Mouse (Mus musculus) cerebellum, postnatal 10 days (tissue): ENCODE measurements at regions not wholly inside any gene's neighbourhood (a gene's known extent, or its start where the extent isn't known, plus 50 kb on each side); places are given as distances from the start of the nearest gene placed in this dataset.

ENCODE experiments used
- DNase-seq, 2 experiments: peaks; one replicate each; pipeline ENCODE4 v3.0.0; 2021; ENCODE audit warnings: mixed read lengths in 2 of 2

GRCm38 (mm10) chr13:101555371-101555874, 212.6 kb downstream of the Pik3r1 start:
- no peak for DNase-seq

- no peak for DNase-seq
These were observed 214.9 kb downstream of the Pik3r1 start for GRCm38 (mm10) chr13:101553131-101553549.

GRCm38 (mm10) chr13:101552451-101552850, 215.6 kb downstream of the Pik3r1 start:
- DNase-seq, result no peak

- DNase-seq, result peak; percentile 55 to 62
These were observed 216.9 kb downstream of the Pik3r1 start for GRCm38 (mm10) chr13:101551068-101551467.

- DNase-seq, result peak; percentile 64 to 72
These were observed 217.5 kb downstream of the Pik3r1 start for GRCm38 (mm10) chr13:101550526-101550925.

- DNase-seq, result peak; percentile 28 to 29
These were observed 220.1 kb downstream of the Pik3r1 start for GRCm38 (mm10) chr13:101547887-101548286.

GRCm38 (mm10) chr13:101547365-101547764, 220.7 kb downstream of the Pik3r1 start:
- no peak for DNase-seq

- DNase-seq, result peak in 1 of 2 experiments; percentile 6
These were observed 222.5 kb downstream of the Pik3r1 start for GRCm38 (mm10) chr13:101545344-101546181.

- no peak for DNase-seq
These were observed 227.4 kb downstream of the Pik3r1 start for GRCm38 (mm10) chr13:101540391-101541191.

- no peak for DNase-seq
These were observed 229.9 kb downstream of the Pik3r1 start for GRCm38 (mm10) chr13:101538110-101538509.

- no peak for DNase-seq
These were observed 232.0 kb downstream of the Pik3r1 start for GRCm38 (mm10) chr13:101536019-101536418.

- no peak for DNase-seq
These were observed 232.6 kb downstream of the Pik3r1 start for GRCm38 (mm10) chr13:101535331-101535866.

GRCm38 (mm10) chr13:101534490-101534889, 233.5 kb downstream of the Pik3r1 start:
- no peak for DNase-seq

GRCm38 (mm10) chr13:101532913-101533312, 235.1 kb downstream of the Pik3r1 start:
- no peak for DNase-seq

GRCm38 (mm10) chr13:101527691-101528090, 240.3 kb downstream of the Pik3r1 start:
- no peak for DNase-seq

- DNase-seq, result no peak
These were observed 243.2 kb downstream of the Pik3r1 start for GRCm38 (mm10) chr13:101524781-101525180.

GRCm38 (mm10) chr13:101524223-101524622, 243.8 kb downstream of the Pik3r1 start:
- DNase-seq, result peak; percentile 70 to 77

GRCm38 (mm10) chr13:101523492-101523891, 244.5 kb downstream of the Pik3r1 start:
- DNase-seq, result no peak

GRCm38 (mm10) chr13:101522597-101522996, 245.4 kb downstream of the Pik3r1 start:
- DNase-seq, result no peak

- peak; percentile 40 to 53 for DNase-seq
These were observed 254.7 kb downstream of the Pik3r1 start for GRCm38 (mm10) chr13:101513354-101513753.

- DNase-seq, result peak; percentile 45 to 58
These were observed 258.1 kb downstream of the Pik3r1 start for GRCm38 (mm10) chr13:101509946-101510345.

GRCm38 (mm10) chr13:101508331-101508730, 259.7 kb downstream of the Pik3r1 start:
- DNase-seq, result no peak

GRCm38 (mm10) chr13:101506696-101507095, 261.3 kb downstream of the Pik3r1 start:
- DNase-seq, result no peak
